Mouse (Mus musculus) thymus, postnatal 10 days (tissue): ENCODE measurements at regions not wholly inside any gene's neighbourhood (a gene's known extent, or its start where the extent isn't known, plus 50 kb on each side); places are given as distances from the start of the nearest gene placed in this dataset.

Experiments
- DNase-seq, 2 experiments: peaks; one replicate each; pipeline ENCODE4 v3.0.0; 2021; ENCODE audit warnings: low spot score in 2 of 2

GRCm38 (mm10) chrX:12837821-12838220 lies 75.9 kb upstream of the Med14 start:
- no peak for DNase-seq

- DNase-seq = no peak
Measured at GRCm38 (mm10) chrX:12834681-12835080, 72.8 kb upstream of the Med14 start.

GRCm38 (mm10) chrX:12832709-12833108 lies 70.8 kb upstream of the Med14 start:
- DNase-seq = no peak

GRCm38 (mm10) chrX:12829165-12829564 lies 67.3 kb upstream of the Med14 start:
- DNase-seq = no peak

- no peak for DNase-seq
Measured at GRCm38 (mm10) chrX:12827299-12827872, 65.5 kb upstream of the Med14 start.

- DNase-seq = no peak
Measured at GRCm38 (mm10) chrX:12826646-12827045, 64.8 kb upstream of the Med14 start.

GRCm38 (mm10) chrX:12825262-12825661 lies 63.4 kb upstream of the Med14 start:
- DNase-seq = no peak

- DNase-seq = no peak
Measured at GRCm38 (mm10) chrX:12824497-12824896, 62.6 kb upstream of the Med14 start.

GRCm38 (mm10) chrX:12822777-12823176 lies 60.9 kb upstream of the Med14 start:
- DNase-seq = no peak

- no peak for DNase-seq
Measured at GRCm38 (mm10) chrX:12813083-12813660, 51.3 kb upstream of the Med14 start.
